Mouse (Mus musculus): ENCODE measurements around the gene 2010003K11Rik. TPM values are rescaled to one million over a fixed set of nuclear protein-coding genes. Genes with fewer than 3 reads are reported as not detected.

Gene 2010003K11Rik
- polyA plus RNA-seq, 1 experiment, result not detected

DNA sequence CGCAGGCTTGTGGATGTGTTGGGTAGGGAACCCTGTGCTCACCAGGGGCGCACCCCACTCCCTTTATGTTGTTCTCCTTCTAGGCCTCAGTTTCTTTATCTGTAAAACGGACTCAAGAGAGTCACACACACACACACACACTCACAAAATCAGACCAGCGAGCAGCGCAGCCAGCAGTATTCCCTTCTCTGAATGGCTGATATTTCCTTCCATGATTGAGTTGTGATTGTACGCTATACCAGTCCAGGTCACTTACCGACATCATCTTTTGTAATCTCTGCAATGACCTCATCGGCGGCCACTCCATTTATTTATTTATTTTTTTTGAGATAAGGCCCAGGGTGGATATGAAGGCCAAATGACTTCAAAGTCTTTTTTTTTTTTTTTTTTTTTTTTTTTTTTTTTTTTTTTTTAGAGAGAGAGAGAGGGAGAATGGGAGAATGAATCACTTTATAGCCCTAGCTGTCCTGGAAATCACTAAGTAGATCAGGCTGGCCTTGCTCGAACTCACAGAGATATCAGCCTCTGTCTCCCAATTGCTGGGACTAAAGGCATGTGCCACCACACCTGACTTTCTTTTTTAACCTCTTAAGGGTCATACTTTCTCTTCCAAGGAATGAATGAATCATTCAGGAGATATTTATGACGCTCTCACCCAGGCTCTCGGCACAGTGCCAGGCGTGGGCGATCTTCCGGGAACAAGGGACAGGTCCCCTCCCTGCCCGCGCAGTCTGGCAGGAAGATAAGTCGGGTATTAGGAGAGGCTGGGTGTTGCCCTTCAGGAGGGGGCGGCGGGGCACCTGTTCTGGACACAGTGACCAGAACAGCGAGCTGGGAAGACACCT is 20.8 kb downstream of the 2010003K11Rik start, which contains the start of gene Syt12:
Gene Syt12, minus strand, starts transcription at position 103 of the 845 bp plus-strand sequence.
- no peak within 1 kb of the TSS for H3K27ac ChIP-seq (ENCODE audit: insufficient read depth, low read length)
- H3K4me3 ChIP-seq (ENCODE audit: extremely low read depth, insufficient read depth, insufficient read length), result no peak within 1 kb of the TSS; the same call in 1 of the 2 replicates
- H3K4me1 ChIP-seq (ENCODE audit: control insufficient read depth, insufficient read depth, insufficient read length), result peaks cover 4% of the 10 kb centered on the region; the same call in 1 of the 2 replicates
- no peak for TF ChIP-seq POLR2A (IDR thresholded peaks at IDR 0.05; ENCODE audit: low read depth, low read length)
- no peak for TF ChIP-seq CTCF (IDR thresholded peaks at IDR 0.05; ENCODE audit: extremely low read depth, insufficient read depth, insufficient read length, insufficient replicate concordance)
- 26% methylated on average over 21 of the region's 21 CpGs for WGBS
- peaks cover 6% of the 10 kb centered on the region for H3K27me3 ChIP-seq (ENCODE audit: control insufficient read depth, insufficient read depth, low read length)
- no peaks in the 10 kb centered on the region for H3K36me3 ChIP-seq (ENCODE audit: control insufficient read depth, insufficient read depth, low read length)
- DNase-seq (ENCODE audit: low read depth in 1 of 2, low spot score in 2 of 2), result no peak

DNA sequence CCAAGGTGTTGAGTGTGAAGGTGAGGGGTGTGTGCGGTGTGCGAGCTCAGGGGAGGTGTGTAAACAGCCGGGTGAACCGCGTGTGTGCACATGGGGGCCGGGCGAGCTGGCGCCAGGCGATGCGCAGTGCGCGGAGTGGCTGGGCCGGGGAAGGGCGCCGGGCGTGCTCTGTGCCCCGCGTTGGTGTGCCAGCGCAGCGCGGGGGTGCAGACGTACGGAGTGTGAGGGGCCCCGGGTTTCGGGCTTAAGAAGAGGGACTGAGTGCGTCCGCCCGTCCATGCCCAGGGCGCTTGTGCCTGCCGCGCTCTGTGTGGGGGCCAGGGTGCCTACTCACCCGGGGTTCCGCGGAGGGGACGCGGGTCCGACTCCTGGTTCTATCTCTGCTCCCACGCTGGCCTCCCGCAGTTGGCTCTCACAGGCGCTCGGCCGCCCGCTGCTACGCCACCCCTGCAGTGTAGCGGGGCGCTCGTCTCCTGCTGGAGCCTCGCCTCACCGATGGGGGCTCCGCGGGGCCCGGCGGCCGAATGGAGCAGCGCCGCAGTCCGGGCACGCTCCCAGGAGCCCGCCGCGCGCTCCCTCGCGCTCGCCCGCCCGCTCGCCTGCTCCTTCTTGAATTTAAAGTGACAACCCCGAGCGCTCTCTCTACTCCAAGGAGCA is 21.7 kb downstream of the 2010003K11Rik start:
- Histone ChIP-seq H3K36me3 (ENCODE audit: control insufficient read depth, insufficient read depth, low read length) (no peaks in the 10 kb centered on the region), H3K4me3 (ENCODE audit: extremely low read depth, insufficient read depth, insufficient read length) (no peak overlapping the region; the same call in 1 of the 2 replicates), H3K27ac (ENCODE audit: insufficient read depth, low read length) (no peak overlapping the region), H3K4me1 (ENCODE audit: control insufficient read depth, insufficient read depth, insufficient read length) (peaks cover 4% of the 10 kb centered on the region; the same call in 1 of the 2 replicates), H3K27me3 (ENCODE audit: control insufficient read depth, insufficient read depth, low read length) (peaks cover 6% of the 10 kb centered on the region)
- TF ChIP-seq CTCF (IDR thresholded peaks at IDR 0.05; ENCODE audit: extremely low read depth, insufficient read depth, insufficient read length, insufficient replicate concordance) (no peak), POLR2A (IDR thresholded peaks at IDR 0.05; ENCODE audit: low read depth, low read length) (no peak)
- DNase-seq (ENCODE audit: low read depth in 1 of 2, low spot score in 2 of 2), result no peak
- 1% methylated on average over 70 of the region's 70 CpGs for WGBS

DNA sequence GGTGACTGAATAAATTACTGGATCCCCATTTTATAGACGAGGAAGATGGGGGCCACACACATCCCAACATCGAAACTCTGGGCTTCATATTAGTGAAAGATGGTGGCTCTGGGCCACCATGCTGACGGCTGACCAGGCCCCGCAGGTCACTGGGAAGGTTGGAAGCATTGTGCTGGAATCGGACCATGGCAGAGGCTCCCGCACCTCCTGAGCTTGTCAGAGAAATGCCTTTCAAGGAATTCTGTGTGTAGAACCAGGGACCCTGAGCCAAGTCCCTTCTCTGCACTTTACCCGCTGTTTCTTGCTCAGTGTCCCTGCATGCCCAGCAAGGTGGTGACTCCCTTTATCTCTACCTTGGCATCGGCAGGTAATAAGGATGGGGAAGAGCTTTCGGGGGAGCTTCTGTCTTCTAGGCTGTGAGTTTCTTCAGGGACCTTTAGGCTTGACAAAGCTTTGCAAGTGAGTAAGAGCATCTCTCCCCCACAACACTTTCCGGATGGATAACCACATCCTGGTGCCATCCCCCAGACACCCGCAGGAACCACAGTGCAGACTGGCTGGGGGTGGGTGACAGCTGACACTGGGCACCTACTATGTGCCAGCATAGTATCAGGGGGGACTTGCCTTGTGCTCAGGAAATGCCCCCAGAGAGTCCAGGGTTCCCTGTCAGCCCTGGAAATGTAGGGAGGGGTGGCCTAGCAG is 23.0 kb downstream of the 2010003K11Rik start:
- 68% methylated on average over 11 of the region's 11 CpGs for WGBS
- H3K27me3 ChIP-seq (ENCODE audit: control insufficient read depth, insufficient read depth, low read length), result peaks cover 6% of the 10 kb centered on the region
- H3K27ac ChIP-seq (ENCODE audit: insufficient read depth, low read length), result no peak overlapping the region
- no peaks in the 10 kb centered on the region for H3K36me3 ChIP-seq (ENCODE audit: control insufficient read depth, insufficient read depth, low read length)
- H3K4me3 ChIP-seq (ENCODE audit: extremely low read depth, insufficient read depth, insufficient read length), result no peak overlapping the region
- peaks cover 4% of the 10 kb centered on the region; the same call in 1 of the 2 replicates for H3K4me1 ChIP-seq (ENCODE audit: control insufficient read depth, insufficient read depth, insufficient read length)
- DNase-seq (ENCODE audit: low read depth in 1 of 2, low spot score in 2 of 2), result peak in 1 of 2 experiments; percentile 3
- TF ChIP-seq CTCF (IDR thresholded peaks at IDR 0.05; ENCODE audit: extremely low read depth, insufficient read depth, insufficient read length, insufficient replicate concordance) (no peak), POLR2A (IDR thresholded peaks at IDR 0.05; ENCODE audit: low read depth, low read length) (no peak)

DNA sequence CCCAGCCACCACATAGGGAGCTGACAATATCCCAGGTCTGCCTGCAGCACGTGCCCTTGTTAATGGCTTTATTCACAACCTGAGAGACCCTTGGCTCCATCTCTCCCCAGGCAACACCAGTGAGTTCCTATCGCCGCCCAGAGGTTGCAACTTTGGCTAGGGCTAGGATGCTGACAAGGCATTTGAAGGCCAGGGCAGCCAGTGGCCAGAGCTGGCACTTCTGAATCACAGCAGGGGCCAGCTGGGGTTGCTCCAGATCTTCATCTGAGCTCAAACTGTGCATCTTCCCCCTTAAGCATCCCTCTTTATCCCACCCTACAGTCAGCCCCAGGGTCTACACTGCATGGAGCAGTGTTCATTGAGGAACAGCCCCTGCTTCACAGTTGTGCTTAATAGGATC is 23.6 kb downstream of the 2010003K11Rik start:
- TF ChIP-seq CTCF (IDR thresholded peaks at IDR 0.05; ENCODE audit: extremely low read depth, insufficient read depth, insufficient read length, insufficient replicate concordance), result no peak
- TF ChIP-seq POLR2A (IDR thresholded peaks at IDR 0.05; ENCODE audit: low read depth, low read length), result no peak
- no peak for DNase-seq (ENCODE audit: low read depth in 1 of 2, low spot score in 2 of 2)
- 64% methylated on average over 3 of the region's 3 CpGs for WGBS
- no peak overlapping the region for H3K27ac ChIP-seq (ENCODE audit: insufficient read depth, low read length)
- peaks cover 4% of the 10 kb centered on the region; the same call in 1 of the 2 replicates for H3K4me1 ChIP-seq (ENCODE audit: control insufficient read depth, insufficient read depth, insufficient read length)
- no peak overlapping the region for H3K4me3 ChIP-seq (ENCODE audit: extremely low read depth, insufficient read depth, insufficient read length)
- H3K36me3 ChIP-seq (ENCODE audit: control insufficient read depth, insufficient read depth, low read length), result no peaks in the 10 kb centered on the region
- peaks cover 6% of the 10 kb centered on the region for H3K27me3 ChIP-seq (ENCODE audit: control insufficient read depth, insufficient read depth, low read length)

DNA sequence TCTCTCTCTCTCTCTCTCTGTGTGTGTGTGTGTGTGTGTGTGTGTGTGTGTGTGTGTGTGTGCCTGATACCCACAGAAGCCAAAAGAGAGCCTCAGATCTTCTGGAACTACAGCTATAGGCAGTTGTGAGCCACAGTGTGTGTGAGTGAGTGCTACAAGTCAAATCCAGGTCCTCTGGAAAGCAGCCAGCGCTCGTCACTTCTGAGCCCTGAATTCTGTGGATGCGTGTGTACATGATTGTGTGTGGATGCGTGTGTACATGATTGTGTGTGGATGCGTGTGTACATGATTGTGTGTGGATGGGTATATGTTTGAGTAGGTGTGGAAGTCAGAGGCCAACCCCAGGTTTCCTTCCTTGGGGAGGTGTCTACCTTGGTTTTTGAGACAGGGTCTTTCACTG is 24.8 kb downstream of the 2010003K11Rik start:
- Histone ChIP-seq H3K36me3 (ENCODE audit: control insufficient read depth, insufficient read depth, low read length) (no peaks in the 10 kb centered on the region), H3K4me1 (ENCODE audit: control insufficient read depth, insufficient read depth, insufficient read length) (peaks cover 4% of the 10 kb centered on the region; the same call in 1 of the 2 replicates), H3K27me3 (ENCODE audit: control insufficient read depth, insufficient read depth, low read length) (peaks cover 6% of the 10 kb centered on the region), H3K27ac (ENCODE audit: insufficient read depth, low read length) (no peak overlapping the region), H3K4me3 (ENCODE audit: extremely low read depth, insufficient read depth, insufficient read length) (no peak overlapping the region)
- WGBS, result 89% methylated on average over 5 of the region's 5 CpGs
- no peak for DNase-seq (ENCODE audit: low read depth in 1 of 2, low spot score in 2 of 2)
- TF ChIP-seq POLR2A (IDR thresholded peaks at IDR 0.05; ENCODE audit: low read depth, low read length), result no peak
- no peak for TF ChIP-seq CTCF (IDR thresholded peaks at IDR 0.05; ENCODE audit: extremely low read depth, insufficient read depth, insufficient read length, insufficient replicate concordance)

DNA sequence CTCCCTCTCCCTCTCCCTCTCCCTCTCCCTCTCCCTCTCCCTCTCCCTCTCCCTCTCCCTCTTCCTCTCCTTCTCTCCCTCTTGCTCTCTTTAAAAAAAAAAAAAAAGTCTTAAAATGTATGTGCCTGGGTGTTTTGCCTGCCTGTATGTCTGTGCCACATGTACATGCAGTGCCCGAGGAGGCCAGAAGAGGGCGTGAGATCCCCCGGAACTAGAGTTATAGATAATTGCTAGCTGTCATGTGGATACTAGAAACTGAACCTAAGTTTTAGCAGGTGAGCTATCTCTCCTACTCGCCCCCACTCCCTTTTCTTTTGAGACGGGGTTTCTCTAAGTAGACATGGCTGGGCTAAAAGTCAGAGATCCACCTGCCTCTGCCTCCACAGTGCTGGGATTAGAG is 30.0 kb downstream of the 2010003K11Rik start:
- H3K36me3 ChIP-seq (ENCODE audit: control insufficient read depth, insufficient read depth, low read length), result no peaks in the 10 kb centered on the region
- DNase-seq (ENCODE audit: low read depth in 1 of 2, low spot score in 2 of 2), result no peak
- H3K4me1 ChIP-seq (ENCODE audit: control insufficient read depth, insufficient read depth, insufficient read length), result no peaks in the 10 kb centered on the region
- no peak overlapping the region for H3K4me3 ChIP-seq (ENCODE audit: extremely low read depth, insufficient read depth, insufficient read length)
- 37% methylated on average over 5 of the region's 5 CpGs for WGBS
- TF ChIP-seq CTCF (IDR thresholded peaks at IDR 0.05; ENCODE audit: extremely low read depth, insufficient read depth, insufficient read length, insufficient replicate concordance), result no peak
- no peak for TF ChIP-seq POLR2A (IDR thresholded peaks at IDR 0.05; ENCODE audit: low read depth, low read length)
- no peak overlapping the region for H3K27ac ChIP-seq (ENCODE audit: insufficient read depth, low read length)
- H3K27me3 ChIP-seq (ENCODE audit: control insufficient read depth, insufficient read depth, low read length), result no peaks in the 10 kb centered on the region
